Mouse (Mus musculus): ENCODE results near the gene Kcnq1. TPM values are rescaled to one million over a fixed set of nuclear protein-coding genes. Genes with fewer than 3 reads are reported as not detected.

The Kcnq1 gene
- polyA plus RNA-seq, 1 experiment: 0.01 TPM

GRCm38 (mm10) chr7:143283625-143284024 is 177.5 kb downstream of the Kcnq1 start:
- Histone ChIP-seq H3K9me3 (ENCODE audit: control insufficient read depth, low read length) (no peaks in the 10 kb centered on the region), H3K36me3 (ENCODE audit: control insufficient read depth) (peaks cover 25% of the 10 kb centered on the region), H3K4me1 (ENCODE audit: control insufficient read depth) (peaks cover 17% of the 10 kb centered on the region), H3K4me3 (replicated peaks) (no peak overlapping the region), H3K27me3 (ENCODE audit: control insufficient read depth) (no peaks in the 10 kb centered on the region)
- no peak for TF ChIP-seq GATA1 (IDR thresholded peaks at IDR 0.05; ENCODE audit: low read length)
- TF ChIP-seq TAL1 (IDR thresholded peaks at IDR 0.05; ENCODE audit: low read length): no peak

- peaks cover 28% of the 10 kb centered on the region for H3K36me3 ChIP-seq (ENCODE audit: control insufficient read depth)
- TF ChIP-seq TAL1 (IDR thresholded peaks at IDR 0.05; ENCODE audit: low read length): no peak
- no peak for TF ChIP-seq GATA1 (IDR thresholded peaks at IDR 0.05; ENCODE audit: low read length)
- H3K4me1 ChIP-seq (ENCODE audit: control insufficient read depth): peaks cover 28% of the 10 kb centered on the region
- H3K27me3 ChIP-seq (ENCODE audit: control insufficient read depth): no peaks in the 10 kb centered on the region
- H3K4me3 ChIP-seq (replicated peaks): no peak overlapping the region
- no peaks in the 10 kb centered on the region for H3K9me3 ChIP-seq (ENCODE audit: control insufficient read depth, low read length)
Measured at GRCm38 (mm10) chr7:143284866-143285265, 178.7 kb downstream of the Kcnq1 start.

GRCm38 (mm10) chr7:143285440-143285839 is 179.3 kb downstream of the Kcnq1 start:
- H3K27me3 ChIP-seq (ENCODE audit: control insufficient read depth): no peaks in the 10 kb centered on the region
- TF ChIP-seq GATA1 (IDR thresholded peaks at IDR 0.05; ENCODE audit: low read length) (no peak), TAL1 (IDR thresholded peaks at IDR 0.05; ENCODE audit: low read length) (no peak)

GRCm38 (mm10) chr7:143286532-143287290 is 180.5 kb downstream of the Kcnq1 start:
- no peaks in the 10 kb centered on the region for H3K27me3 ChIP-seq (ENCODE audit: control insufficient read depth)
- TF ChIP-seq TAL1 (IDR thresholded peaks at IDR 0.05; ENCODE audit: low read length) (no peak), GATA1 (IDR thresholded peaks at IDR 0.05; ENCODE audit: low read length) (no peak)
- H3K4me3 ChIP-seq (replicated peaks): no peak overlapping the region
- H3K36me3 ChIP-seq (ENCODE audit: control insufficient read depth): peaks cover 40% of the 10 kb centered on the region
- H3K9me3 ChIP-seq (ENCODE audit: control insufficient read depth, low read length): no peaks in the 10 kb centered on the region
- peaks cover 35% of the 10 kb centered on the region for H3K4me1 ChIP-seq (ENCODE audit: control insufficient read depth)

More at GRCm38 (mm10) chr7:143285440-143285839, 179.3 kb downstream of the Kcnq1 start:
- Histone ChIP-seq H3K9me3 (ENCODE audit: control insufficient read depth, low read length) (no peaks in the 10 kb centered on the region), H3K4me3 (replicated peaks) (no peak overlapping the region), H3K36me3 (ENCODE audit: control insufficient read depth) (peaks cover 33% of the 10 kb centered on the region), H3K4me1 (ENCODE audit: control insufficient read depth) (peaks cover 30% of the 10 kb centered on the region)

GRCm38 (mm10) chr7:143288135-143288534 is 182.0 kb downstream of the Kcnq1 start:
- Histone ChIP-seq H3K36me3 (ENCODE audit: control insufficient read depth) (peaks cover 36% of the 10 kb centered on the region), H3K4me1 (ENCODE audit: control insufficient read depth) (peaks cover 32% of the 10 kb centered on the region), H3K4me3 (replicated peaks) (no peak overlapping the region), H3K9me3 (ENCODE audit: control insufficient read depth, low read length) (no peaks in the 10 kb centered on the region), H3K27me3 (ENCODE audit: control insufficient read depth) (no peaks in the 10 kb centered on the region)
- no peak for TF ChIP-seq GATA1 (IDR thresholded peaks at IDR 0.05; ENCODE audit: low read length)
- TF ChIP-seq TAL1 (IDR thresholded peaks at IDR 0.05; ENCODE audit: low read length): no peak

GRCm38 (mm10) chr7:143289082-143289849 is 183.1 kb downstream of the Kcnq1 start:
- H3K9me3 ChIP-seq (ENCODE audit: control insufficient read depth, low read length): no peaks in the 10 kb centered on the region
- no peak overlapping the region for H3K4me3 ChIP-seq (replicated peaks)
- no peaks in the 10 kb centered on the region for H3K27me3 ChIP-seq (ENCODE audit: control insufficient read depth)
- peaks cover 30% of the 10 kb centered on the region for H3K36me3 ChIP-seq (ENCODE audit: control insufficient read depth)
- peaks cover 32% of the 10 kb centered on the region for H3K4me1 ChIP-seq (ENCODE audit: control insufficient read depth)
- no peak for TF ChIP-seq GATA1 (IDR thresholded peaks at IDR 0.05; ENCODE audit: low read length)
- TF ChIP-seq TAL1 (IDR thresholded peaks at IDR 0.05; ENCODE audit: low read length): no peak

GRCm38 (mm10) chr7:143294690-143295355 is 188.7 kb downstream of the Kcnq1 start:
- peaks cover 15% of the 10 kb centered on the region for H3K4me1 ChIP-seq (ENCODE audit: control insufficient read depth)

GRCm38 (mm10) chr7:143295356-143296000 is 189.3 kb downstream of the Kcnq1 start:
- H3K4me1 ChIP-seq (ENCODE audit: control insufficient read depth): peaks cover 12% of the 10 kb centered on the region
- no peaks in the 10 kb centered on the region for H3K27me3 ChIP-seq (ENCODE audit: control insufficient read depth)

More at GRCm38 (mm10) chr7:143294690-143295355, 188.7 kb downstream of the Kcnq1 start:
- H3K9me3 ChIP-seq (ENCODE audit: control insufficient read depth, low read length): peaks cover 6% of the 10 kb centered on the region
- peaks cover 14% of the 10 kb centered on the region for H3K36me3 ChIP-seq (ENCODE audit: control insufficient read depth)
- TF ChIP-seq TAL1 (IDR thresholded peaks at IDR 0.05; ENCODE audit: low read length) (no peak), GATA1 (IDR thresholded peaks at IDR 0.05; ENCODE audit: low read length) (no peak)
- peak overlapping the region; percentile 75 for H3K4me3 ChIP-seq (replicated peaks)
- no peaks in the 10 kb centered on the region for H3K27me3 ChIP-seq (ENCODE audit: control insufficient read depth)

More at GRCm38 (mm10) chr7:143295356-143296000, 189.3 kb downstream of the Kcnq1 start:
- no peak for TF ChIP-seq GATA1 (IDR thresholded peaks at IDR 0.05; ENCODE audit: low read length)
- no peak for TF ChIP-seq TAL1 (IDR thresholded peaks at IDR 0.05; ENCODE audit: low read length)
- Histone ChIP-seq H3K36me3 (ENCODE audit: control insufficient read depth) (peaks cover 9% of the 10 kb centered on the region), H3K4me3 (replicated peaks) (peak overlapping the region; percentile 75), H3K9me3 (ENCODE audit: control insufficient read depth, low read length) (peaks cover 6% of the 10 kb centered on the region)
